Mouse (Mus musculus) thymus, adult 2 months (tissue): ENCODE measurements at regions not wholly inside any gene's neighbourhood (a gene's known extent, or its start where the extent isn't known, plus 50 kb on each side); places are given as distances from the start of the nearest gene placed in this dataset.

Source experiments
- DNase-seq: peaks from one replicate; pipeline ENCODE4 v3.0.0; 2021
- H3K27ac ChIP-seq: fragments of 200-500 bp; 2 replicates; pipeline ENCODE4 v1.5.1; 2012; ENCODE audit warnings: low read length, control low read depth; ENCODE audit not compliant: control insufficient read depth, insufficient read depth
- H3K27me3 ChIP-seq: fragments of 200-500 bp; 2 replicates; pipeline ENCODE4 v1.6.1; 2012; ENCODE audit warnings: mild to moderate bottlenecking, low read length, moderate library complexity, mixed read lengths; ENCODE audit not compliant: control insufficient read depth, insufficient read depth
- H3K36me3 ChIP-seq: fragments of 200-500 bp; 2 replicates; pipeline ENCODE4 v1.6.1; 2012; ENCODE audit warnings: mild to moderate bottlenecking, low read length, moderate library complexity; ENCODE audit not compliant: control insufficient read depth, insufficient read depth
- H3K4me1 ChIP-seq: fragments of 200-500 bp; replicated peaks from 2 replicates; pipeline ENCODE4 v1.6.1; 2012; ENCODE audit warnings: low read length; ENCODE audit not compliant: control insufficient read depth, insufficient read depth
- H3K4me3 ChIP-seq: fragments of 200-500 bp; 2 replicates; pipeline ENCODE4 v1.5.1; 2012; ENCODE audit warnings: mild to moderate bottlenecking, low read length, control low read depth, moderate library complexity; ENCODE audit not compliant: control insufficient read depth, insufficient read depth
- CTCF ChIP-seq: fragments of 200-500 bp; IDR thresholded peaks from 2 replicates; pipeline ENCODE4 v1.5.1; 2012; ENCODE audit warnings: mild to moderate bottlenecking, control low read depth, low read length, moderate library complexity, borderline replicate concordance; ENCODE audit not compliant: control insufficient read depth, poor library complexity, insufficient read depth; ENCODE audit errors: extremely low read depth
- POLR2A ChIP-seq: fragments of 200-500 bp; IDR thresholded peaks from 2 replicates; pipeline ENCODE4 v1.6.1; 2012; ENCODE audit warnings: mild to moderate bottlenecking, low read length, control low read depth, moderate library complexity; ENCODE audit not compliant: control insufficient read depth, poor library complexity, insufficient read depth; ENCODE audit errors: extremely low read depth
- WGBS: fragments of 180-500 bp; shearing (Covaris S2); methylation state at CpG from one replicate; pipeline ENCODE4 v1.1.7; 2018; 5-methylcytosine and 5-hydroxymethylcytosine counted together

GRCm38 (mm10) chr4:54756441-54756840, 188.4 kb upstream of the Zfp462 start:
- no peaks in the 10 kb centered on the region for H3K27me3 ChIP-seq
- no peak for TF ChIP-seq POLR2A
- DNase-seq = no peak
- no peak overlapping the region for H3K27ac ChIP-seq
- H3K4me3 ChIP-seq = no peak overlapping the region
- 91% methylated on average over 4 of the region's 4 CpGs for WGBS
- no peaks in the 10 kb centered on the region for H3K36me3 ChIP-seq
- H3K4me1 ChIP-seq = peaks cover 6% of the 10 kb centered on the region

- no peak for DNase-seq
- Histone ChIP-seq H3K36me3 (no peaks in the 10 kb centered on the region), H3K4me3 (no peak overlapping the region), H3K27ac (no peak overlapping the region), H3K4me1 (peaks cover 6% of the 10 kb centered on the region), H3K27me3 (no peaks in the 10 kb centered on the region)
- no peak for TF ChIP-seq POLR2A
- no peak for TF ChIP-seq CTCF
- 22% methylated on average over 19 of the region's 19 CpGs for WGBS
Observed at GRCm38 (mm10) chr4:54757715-54758500, 186.9 kb upstream of the Zfp462 start.

- Histone ChIP-seq H3K36me3 (no peaks in the 10 kb centered on the region), H3K27me3 (no peaks in the 10 kb centered on the region), H3K27ac (no peak overlapping the region), H3K4me3 (no peak overlapping the region), H3K4me1 (peaks cover 6% of the 10 kb centered on the region)
- TF ChIP-seq POLR2A (no peak), CTCF (no peak)
- DNase-seq = no peak
- WGBS = 6% methylated on average over 8 of the region's 8 CpGs
Observed at GRCm38 (mm10) chr4:54758501-54758829, 186.4 kb upstream of the Zfp462 start.

- no peak for DNase-seq
- no peaks in the 10 kb centered on the region for H3K36me3 ChIP-seq
- WGBS = 84% methylated on average over 5 of the region's 5 CpGs
- no peak overlapping the region for H3K4me3 ChIP-seq
- H3K4me1 ChIP-seq = peaks cover 6% of the 10 kb centered on the region
- no peaks in the 10 kb centered on the region for H3K27me3 ChIP-seq
- H3K27ac ChIP-seq = no peak overlapping the region
- TF ChIP-seq CTCF (no peak), POLR2A (no peak)
Observed at GRCm38 (mm10) chr4:54761257-54761656, 183.6 kb upstream of the Zfp462 start.

GRCm38 (mm10) chr4:54765045-54765444, 179.8 kb upstream of the Zfp462 start:
- Histone ChIP-seq H3K36me3 (no peaks in the 10 kb centered on the region), H3K4me1 (no peaks in the 10 kb centered on the region), H3K27ac (no peak overlapping the region), H3K4me3 (no peak overlapping the region), H3K27me3 (no peaks in the 10 kb centered on the region)
- WGBS = 42% methylated on average over 1 of the region's 1 CpGs
- TF ChIP-seq CTCF = no peak
- TF ChIP-seq POLR2A = no peak
- DNase-seq = no peak

- TF ChIP-seq POLR2A = no peak
- no peak for TF ChIP-seq CTCF
- H3K4me1 ChIP-seq = no peaks in the 10 kb centered on the region
- no peaks in the 10 kb centered on the region for H3K36me3 ChIP-seq
- H3K27me3 ChIP-seq = no peaks in the 10 kb centered on the region
- DNase-seq = no peak
- no peak overlapping the region for H3K4me3 ChIP-seq
- no peak overlapping the region for H3K27ac ChIP-seq
- 90% methylated on average over 8 of the region's 8 CpGs for WGBS
Observed at GRCm38 (mm10) chr4:54767506-54768200, 177.2 kb upstream of the Zfp462 start.
